In the genomic region with DNA sequence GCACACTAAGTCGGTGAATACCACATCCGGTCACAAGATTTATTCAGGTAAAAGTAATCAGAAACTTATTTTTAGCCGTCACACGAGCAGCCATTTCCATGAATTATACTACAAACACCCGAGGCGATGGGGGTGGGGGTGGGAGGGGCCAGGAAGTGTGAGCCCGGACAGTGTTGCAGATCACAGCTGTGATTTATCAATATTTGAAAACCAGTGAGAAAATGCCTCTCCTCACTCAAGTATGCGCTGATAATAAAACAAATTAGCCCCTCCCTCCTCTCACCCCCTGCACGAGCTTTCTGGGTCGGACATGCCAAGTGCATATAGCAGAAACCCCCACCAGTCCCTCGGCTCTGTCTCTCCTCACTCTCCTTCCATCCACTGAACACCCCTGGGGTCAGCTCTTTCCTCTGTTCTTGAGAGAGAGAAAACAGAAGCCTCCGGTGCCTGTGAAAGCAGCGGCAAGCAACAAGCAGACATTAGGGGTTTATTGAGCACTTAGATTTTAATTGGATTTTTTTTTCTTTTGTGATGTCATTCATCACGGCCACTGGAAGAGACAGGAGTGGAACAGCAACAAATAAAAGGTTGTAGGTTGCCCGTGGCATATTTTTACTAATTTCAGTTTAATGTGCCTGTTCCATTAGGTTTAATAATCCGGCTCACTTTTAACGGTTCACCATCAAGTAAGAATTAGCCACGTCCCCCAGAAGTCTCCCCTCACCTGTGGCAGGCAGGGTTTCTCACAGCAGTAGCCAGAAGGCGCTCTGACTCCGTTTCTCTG, we compare ENCODE assay signal across 11 mouse cellular contexts.
DNase-seq lines count a peak whose midpoint lies in the region; ATAC-seq and TF ChIP-seq lines count a peak whose summit lies in the region.
"Had no signal": no experiment of that assay in that cellular context is flagged by ENCODE, and none has a peak within 500 bp of the region (broad histone marks: within the 10 kb centered on the region; RNA-seq: fewer than 3 reads in every experiment).

No protein-coding gene starts in this region.

- H3K27me3 ChIP-seq in intestine, embryonic 15.5 days (replicated peaks): no peaks in the 10 kb centered on the region
- no peaks in the 10 kb centered on the region for H3K27me3 ChIP-seq in neural tube, embryonic 15.5 days (replicated peaks)
- H3K27me3 ChIP-seq: Patski had no signal

- H3K4me1 ChIP-seq in embryonic fibroblast, embryonic 13.5 days (ENCODE audit: control insufficient read depth, insufficient read depth, low read length): no peaks in the 10 kb centered on the region
- H3K4me1 ChIP-seq in intestine, embryonic 15.5 days (replicated peaks): no peaks in the 10 kb centered on the region
- H3K4me1 ChIP-seq in neural tube, embryonic 15.5 days: peaks cover 23% of the 10 kb centered on the region

- DNase-seq in kidney, postnatal 4 days: peak; percentile 10 to 16
- no peak for DNase-seq in kidney, adult 18-20 months
- no peak for DNase-seq in urinary bladder, postnatal 36 days (ENCODE audit: low spot score in 2 of 2)
- no peak for DNase-seq in lung, adult 18-20 months
- no peak for DNase-seq in layer of hippocampus, postnatal 10 days (ENCODE audit: low spot score in 2 of 2)
- DNase-seq: cerebellum, postnatal 25 days had no signal

- H3K9me3 ChIP-seq in intestine, embryonic 15.5 days: no peaks in the 10 kb centered on the region
- no peaks in the 10 kb centered on the region for H3K9me3 ChIP-seq in neural tube, embryonic 15.5 days (replicated peaks)

- ATAC-seq in intestine, embryonic 15.5 days: peak; percentile 58
- ATAC-seq in neural tube, embryonic 15.5 days (ENCODE audit: low FRiP score): peak; percentile 73
- ATAC-seq: Patski had no signal

- H3K9ac ChIP-seq in intestine, embryonic 15.5 days: no peak overlapping the region; the same call in 1 of the 2 replicates
- no peak overlapping the region for H3K9ac ChIP-seq in neural tube, embryonic 15.5 days (replicated peaks)
- H3K9ac ChIP-seq: liver, embryonic 14.5 days had no signal

- H3K27ac ChIP-seq in embryonic fibroblast, embryonic 13.5 days (ENCODE audit: insufficient read depth, low read length): no peak overlapping the region
- H3K27ac ChIP-seq in intestine, embryonic 15.5 days: no peak overlapping the region
- H3K27ac ChIP-seq in neural tube, embryonic 15.5 days (replicated peaks): peak overlapping the region; percentile 51; the same call in 1 of the 2 replicates
- H3K27ac ChIP-seq: liver, embryonic 14.5 days had no signal

- 26% methylated on average over 20 of the region's 20 CpGs for WGBS in intestine, embryonic 15.5 days
- 27% methylated on average over 20 of the region's 20 CpGs for WGBS in neural tube, embryonic 15.5 days

- peak overlapping the region; percentile 62 for H3K4me2 ChIP-seq in intestine, embryonic 15.5 days (replicated peaks)
- H3K4me2 ChIP-seq in neural tube, embryonic 15.5 days: peak overlapping the region; percentile 56

- no peak for TF ChIP-seq CTCF in embryonic fibroblast, embryonic 13.5 days (IDR thresholded peaks at IDR 0.05; ENCODE audit: borderline replicate concordance, insufficient read depth, low read length)

- peak overlapping the region; percentile 39 for H3K4me3 ChIP-seq in embryonic fibroblast, embryonic 13.5 days (ENCODE audit: insufficient read depth, low read length)
- H3K4me3 ChIP-seq in intestine, embryonic 15.5 days (replicated peaks): peak overlapping the region; percentile 21; the same call in 1 of the 2 replicates
- peak overlapping the region; percentile 26 for H3K4me3 ChIP-seq in neural tube, embryonic 15.5 days (replicated peaks)

- no peak for TF ChIP-seq POLR2A in embryonic fibroblast, embryonic 13.5 days (IDR thresholded peaks at IDR 0.05; ENCODE audit: low read depth, low read length)

- no peaks in the 10 kb centered on the region for H3K36me3 ChIP-seq in intestine, embryonic 15.5 days
- H3K36me3 ChIP-seq in neural tube, embryonic 15.5 days: no peaks in the 10 kb centered on the region

Comparison
In these comparisons a context has a peak if more than half of its experiments do, and no peak if none do; other contexts are left out.
1. DNase-seq: peak in kidney, postnatal 4 days (2 of 2); none in kidney, adult 18-20 months (single experiment), urinary bladder, postnatal 36 days (0 of 2), lung, adult 18-20 months (0 of 2) and layer of hippocampus, postnatal 10 days (0 of 2).
2. Peak in every context shown above with its lines, with median percentiles within 50 percentile points of each other: H3K4me3 ChIP-seq.